Mouse (Mus musculus) 3T3-L1 (cell line): ENCODE measurements at regions not wholly inside any gene's neighbourhood (a gene's known extent, or its start where the extent isn't known, plus 50 kb on each side); places are given as distances from the start of the nearest gene placed in this dataset.

Experiments
- DNase-seq: peaks from one replicate; pipeline ENCODE4 v3.0.0-alpha.2; 2015; ENCODE audit warnings: low read depth, low spot score

DNA sequence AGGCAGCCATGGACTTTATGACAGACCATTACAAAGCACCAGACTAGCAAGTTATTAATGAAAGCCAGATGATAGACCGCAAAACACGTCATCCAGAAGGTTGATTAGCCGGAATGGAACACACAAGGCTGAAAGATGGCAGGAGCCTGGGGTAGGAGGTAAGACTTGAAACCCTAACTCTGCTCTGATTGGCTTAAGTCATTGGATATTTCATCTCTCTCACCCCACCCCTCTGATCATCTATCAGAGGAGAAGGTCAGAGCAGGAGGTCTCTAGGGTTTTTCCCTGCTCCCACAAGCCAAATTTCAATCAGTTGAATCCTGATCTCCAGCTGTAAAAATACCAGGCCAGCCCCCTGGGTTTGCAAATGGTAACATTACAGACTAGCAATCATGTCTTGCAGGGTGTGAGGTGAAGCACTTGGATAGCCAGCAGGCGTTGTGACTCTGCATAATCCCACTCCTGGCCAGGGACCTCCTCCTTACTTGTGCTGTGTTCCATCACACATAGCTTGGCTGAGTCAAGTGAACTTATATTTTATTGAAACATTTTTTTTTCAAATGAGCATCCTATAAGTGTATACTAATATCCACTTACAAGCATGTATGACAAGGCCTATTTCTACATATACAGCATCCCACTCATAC is 114.6 kb upstream of the Tnp1 start:
- DNase-seq, result peak; percentile 5

DNA sequence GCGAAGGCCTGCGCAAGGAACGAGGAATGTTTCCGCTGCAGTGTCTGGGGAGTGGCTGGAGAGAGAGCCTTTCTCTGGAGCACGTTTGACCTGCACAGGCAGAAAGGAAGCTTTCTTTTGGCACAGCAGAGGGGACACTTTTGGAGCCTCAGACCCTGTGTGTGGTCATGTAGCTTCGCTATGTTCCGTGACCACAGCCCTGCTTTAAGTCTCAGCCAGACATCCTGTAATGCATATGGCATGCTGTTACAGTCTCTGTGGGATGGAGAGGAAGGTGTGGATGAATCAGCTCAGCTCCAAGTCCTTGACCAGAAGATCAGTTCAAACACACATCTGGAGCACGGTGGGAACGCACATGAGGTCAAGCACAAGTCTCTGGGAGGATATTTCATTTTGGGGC is 107.3 kb upstream of the Tnp1 start:
- DNase-seq, result no peak

DNA sequence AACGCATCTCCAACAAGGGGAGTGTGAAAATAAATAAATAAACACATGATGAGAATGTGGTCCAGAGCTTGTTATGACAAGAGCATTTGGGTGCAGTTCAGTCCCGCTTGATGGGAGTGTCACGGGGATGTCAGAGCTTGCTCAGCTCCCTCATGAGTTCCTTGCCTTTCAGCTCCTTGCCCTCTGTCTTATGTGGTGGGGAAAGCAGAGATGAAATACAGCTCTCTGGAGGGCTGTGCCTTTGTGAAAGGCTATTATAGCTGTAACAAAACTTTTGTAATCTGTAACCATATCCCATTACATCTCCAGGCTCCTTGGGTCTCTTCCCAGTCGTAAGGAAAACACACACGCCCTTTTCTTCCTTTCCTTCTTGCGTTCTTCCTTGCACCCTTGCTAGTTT is 103.0 kb upstream of the Tnp1 start:
- no peak for DNase-seq

DNA sequence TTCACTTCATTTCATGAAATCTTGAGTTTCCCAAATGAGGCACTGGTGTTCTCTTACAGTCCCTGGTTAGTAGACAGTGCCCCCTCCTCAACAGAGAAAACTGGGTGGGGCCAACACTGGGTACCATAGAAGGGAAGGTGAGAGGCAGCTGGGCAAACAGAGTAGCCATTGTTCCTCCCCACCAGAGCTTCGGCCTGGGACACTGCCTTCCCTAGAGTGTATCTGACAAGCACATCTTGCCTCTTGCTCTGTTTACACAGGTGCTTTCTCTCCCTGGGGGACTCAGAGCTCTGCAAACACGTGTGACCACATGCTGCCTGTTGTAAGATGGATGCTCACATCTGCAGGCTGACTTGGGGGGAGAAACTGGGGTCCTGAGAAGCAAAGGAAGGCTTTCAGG is 100.8 kb upstream of the Tnp1 start:
- no peak for DNase-seq

DNA sequence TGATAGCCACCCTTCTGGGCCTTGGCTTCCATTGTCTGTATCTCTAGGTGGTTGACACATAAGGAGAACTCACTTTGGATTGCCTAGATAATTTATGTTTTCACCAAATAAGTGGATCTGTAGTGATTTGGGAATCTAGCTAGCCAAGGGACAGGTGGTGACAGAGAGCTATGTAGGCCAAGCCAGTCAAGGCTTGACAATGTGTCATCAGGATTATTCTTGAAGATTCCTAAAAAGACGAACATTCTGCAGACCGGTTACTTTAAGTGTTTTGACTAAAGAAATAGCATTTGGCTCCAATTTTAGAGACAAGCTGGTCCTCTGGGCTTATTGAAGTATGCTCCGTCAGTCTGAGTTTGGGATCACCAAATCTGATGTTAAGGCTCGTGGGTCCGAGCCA is 100.1 kb upstream of the Tnp1 start:
- DNase-seq, result no peak

DNA sequence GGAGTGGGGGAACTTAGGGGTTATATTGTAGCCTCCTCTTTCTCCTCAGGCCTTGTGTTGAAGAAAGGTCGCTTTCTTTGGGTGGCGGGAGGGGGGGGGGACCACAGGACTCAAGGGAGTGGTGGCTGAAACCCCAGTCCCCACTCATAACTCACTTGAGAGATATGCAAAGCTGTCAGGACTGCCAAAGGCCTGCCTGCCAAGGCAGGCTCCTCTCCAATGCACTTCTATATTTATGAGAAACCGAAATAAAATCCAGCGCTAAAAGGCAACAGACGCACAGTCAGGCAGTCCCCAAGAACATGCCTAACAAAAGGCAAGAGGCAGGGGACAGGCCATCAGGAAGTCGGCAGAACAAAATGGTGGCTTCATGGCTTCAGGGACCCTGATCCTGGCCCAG is 97.4 kb upstream of the Tnp1 start:
- no peak for DNase-seq

DNA sequence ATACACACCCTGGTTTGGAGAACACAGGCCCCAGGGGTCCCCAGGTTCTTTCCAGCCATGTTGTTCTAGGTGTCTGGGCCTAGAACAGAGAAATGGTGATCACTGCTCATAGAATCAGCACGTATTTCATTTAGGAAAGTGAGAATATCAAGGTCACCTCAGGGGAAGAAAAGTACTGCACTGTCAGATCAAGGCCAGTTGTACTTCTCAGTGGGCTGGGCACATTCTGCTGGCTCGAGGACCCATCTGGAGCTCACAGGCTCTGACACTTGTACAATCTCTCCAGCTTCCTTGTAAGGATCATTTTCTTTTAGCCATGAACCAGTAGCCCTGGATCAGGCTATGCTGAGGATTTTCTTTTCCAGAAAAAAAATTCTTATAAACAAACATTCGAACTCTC is 97.0 kb upstream of the Tnp1 start:
- DNase-seq, result no peak

DNA sequence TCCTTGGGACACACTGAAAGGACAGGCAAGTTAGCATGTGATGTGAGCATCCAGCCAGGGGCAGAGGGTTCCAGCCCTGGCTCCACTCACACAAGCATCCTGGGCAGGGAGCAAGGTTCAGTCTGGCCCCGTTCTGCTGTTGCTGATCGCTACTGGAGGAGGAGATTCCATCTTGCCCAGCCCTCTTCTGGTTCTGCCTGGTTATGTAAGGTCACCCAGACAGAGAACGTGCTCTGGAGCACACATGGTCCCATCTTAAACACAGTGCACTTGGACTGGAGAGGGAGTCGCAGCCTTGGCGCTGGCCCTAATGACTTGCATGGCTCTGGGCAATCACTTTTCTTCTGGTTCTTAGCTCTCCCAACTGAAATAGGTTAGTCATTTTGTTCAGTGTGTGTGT is 96.2 kb upstream of the Tnp1 start:
- no peak for DNase-seq

DNA sequence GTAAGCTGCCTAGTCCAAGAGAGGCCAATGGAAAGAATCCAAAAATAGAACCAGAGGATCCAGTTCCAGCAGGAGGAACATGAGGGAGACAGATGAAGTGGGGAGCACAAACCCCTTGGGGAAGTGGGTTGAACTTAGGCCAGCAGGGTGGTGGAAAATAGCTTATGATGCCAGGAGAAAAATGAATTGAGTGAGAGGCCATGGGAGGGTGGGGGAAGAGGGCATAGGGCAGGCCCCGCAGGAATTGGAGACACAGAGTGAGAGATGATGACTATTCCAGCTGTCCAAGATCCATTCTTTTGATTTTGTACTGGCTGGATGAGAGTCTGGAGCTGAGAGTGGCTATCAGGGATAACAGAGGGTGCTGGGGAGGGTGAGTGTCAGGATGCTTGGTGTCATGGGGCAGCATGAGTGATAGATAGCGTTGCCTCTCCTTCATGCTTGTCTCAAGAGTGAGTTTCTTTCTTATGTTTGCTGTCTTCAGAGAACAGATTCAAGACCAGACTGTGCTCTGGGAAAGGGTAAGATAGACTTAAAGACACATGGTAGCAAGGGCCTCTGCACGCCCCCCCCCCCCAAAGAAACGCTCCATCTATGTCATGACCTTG is 90.3 kb upstream of the Tnp1 start:
- no peak for DNase-seq

DNA sequence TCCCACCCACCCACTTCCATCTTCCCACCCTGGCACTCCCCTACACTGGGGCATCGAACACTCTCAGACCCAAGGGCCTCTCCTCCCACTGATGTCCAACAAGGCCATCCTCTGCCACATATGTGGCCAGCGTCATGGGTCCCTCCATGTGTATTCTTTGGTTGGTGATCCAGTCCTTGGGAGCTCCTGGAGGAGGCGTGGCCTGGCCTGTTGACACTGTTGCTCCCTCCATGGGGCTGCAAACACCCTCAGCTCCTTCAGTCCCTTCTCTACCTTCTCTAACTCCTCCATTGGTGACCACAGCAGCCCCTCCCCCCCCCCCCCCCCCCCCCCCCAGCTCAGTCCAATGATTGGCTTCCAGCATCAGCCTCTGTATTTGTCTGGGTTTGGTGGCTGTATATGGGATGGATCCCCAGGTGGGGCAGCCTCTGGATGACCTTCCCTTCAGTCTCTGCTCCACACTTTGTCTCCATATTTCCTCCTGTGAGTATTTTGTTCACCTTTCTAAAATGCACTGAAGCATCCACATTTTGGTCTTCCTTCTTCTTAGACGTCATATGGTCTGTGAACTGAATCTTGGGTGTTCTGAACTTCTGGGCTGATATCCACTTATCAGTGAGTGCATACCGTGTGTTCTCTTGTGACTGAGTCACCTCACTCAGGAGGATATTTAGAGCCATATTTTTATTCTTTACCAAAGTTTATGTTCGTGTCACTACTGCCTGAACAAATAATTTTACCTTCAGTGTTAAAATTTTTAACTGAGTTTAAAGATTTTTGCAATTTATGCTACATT is 82.1 kb upstream of the Tnp1 start:
- DNase-seq, result no peak

DNA sequence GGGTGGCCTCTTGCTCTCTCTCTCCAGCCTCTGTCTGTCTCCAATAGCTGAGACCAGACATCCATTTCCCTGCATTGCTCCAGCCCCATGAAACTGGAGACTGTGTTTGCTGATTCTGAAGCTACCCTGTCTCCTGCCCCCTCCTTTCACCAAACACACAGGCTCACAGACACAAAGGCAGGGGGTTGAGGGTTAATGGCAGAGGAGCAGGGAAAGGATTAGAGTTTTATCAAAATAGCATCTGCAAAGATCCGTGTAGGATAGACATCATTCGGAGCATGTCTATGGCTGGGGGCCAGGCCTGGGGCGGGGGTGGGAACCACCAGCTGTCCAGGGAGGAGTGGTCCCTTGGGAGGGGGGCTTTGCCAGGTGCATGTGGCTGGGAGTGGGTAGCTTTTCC is 73.9 kb upstream of the Tnp1 start:
- no peak for DNase-seq

DNA sequence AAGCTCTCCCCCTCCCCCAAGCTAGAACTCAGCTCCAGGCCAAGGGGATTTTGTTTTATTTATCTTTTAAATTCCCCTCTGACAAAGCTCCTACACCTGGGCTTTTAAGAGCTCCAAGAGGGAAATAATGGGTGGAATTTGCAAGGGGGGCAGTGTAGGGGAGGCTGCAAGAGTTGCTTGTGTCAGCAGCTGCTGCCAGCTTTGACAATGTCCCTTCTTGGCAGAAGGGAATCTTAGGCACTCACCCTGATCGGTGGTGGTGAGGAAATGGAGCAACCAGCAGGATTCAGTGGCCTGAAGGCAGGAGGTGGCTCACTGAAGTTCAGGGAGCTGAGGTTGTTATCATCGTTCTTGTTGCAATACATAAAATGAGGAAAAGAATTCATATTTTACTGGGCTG is 72.8 kb upstream of the Tnp1 start:
- no peak for DNase-seq

DNA sequence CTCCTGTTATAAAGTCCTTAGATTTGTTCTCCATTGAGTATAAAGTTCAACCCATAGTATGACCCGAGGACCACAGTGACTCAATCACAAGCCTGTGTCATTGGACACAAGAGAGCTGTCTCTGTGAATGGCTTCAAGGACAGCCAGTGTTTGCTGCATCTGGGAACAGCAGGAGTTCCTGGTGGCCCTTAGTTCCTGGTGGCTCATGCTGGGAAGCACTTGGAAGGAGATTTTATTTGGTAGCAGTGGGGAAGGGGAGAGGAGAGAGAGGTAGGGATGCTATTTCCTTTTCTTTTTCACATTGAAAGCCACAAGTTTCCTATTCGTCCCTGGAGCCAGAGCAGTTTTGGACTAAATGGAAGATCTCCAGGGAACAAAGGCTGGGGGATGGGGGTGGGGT is 69.2 kb upstream of the Tnp1 start:
- DNase-seq, result no peak

DNA sequence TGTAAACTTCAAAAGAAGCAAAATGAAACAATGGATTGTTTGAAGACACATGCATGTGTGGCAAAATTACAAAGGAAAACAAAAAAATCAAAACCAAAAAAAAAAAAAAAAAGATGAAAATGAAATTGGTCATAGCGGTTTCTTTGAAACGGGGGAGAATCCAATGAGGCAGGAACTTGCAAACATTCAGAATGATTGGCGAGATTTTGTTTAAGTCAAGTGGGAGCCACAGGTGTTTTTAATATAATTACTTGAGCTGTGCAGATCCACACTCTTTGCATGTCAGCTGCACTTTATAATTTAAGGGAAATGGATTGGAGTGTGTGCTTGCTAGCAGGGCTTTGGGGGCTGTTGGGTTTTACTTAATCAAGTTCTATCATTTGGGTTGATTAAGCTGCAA is 67.7 kb upstream of the Tnp1 start:
- DNase-seq, result no peak

DNA sequence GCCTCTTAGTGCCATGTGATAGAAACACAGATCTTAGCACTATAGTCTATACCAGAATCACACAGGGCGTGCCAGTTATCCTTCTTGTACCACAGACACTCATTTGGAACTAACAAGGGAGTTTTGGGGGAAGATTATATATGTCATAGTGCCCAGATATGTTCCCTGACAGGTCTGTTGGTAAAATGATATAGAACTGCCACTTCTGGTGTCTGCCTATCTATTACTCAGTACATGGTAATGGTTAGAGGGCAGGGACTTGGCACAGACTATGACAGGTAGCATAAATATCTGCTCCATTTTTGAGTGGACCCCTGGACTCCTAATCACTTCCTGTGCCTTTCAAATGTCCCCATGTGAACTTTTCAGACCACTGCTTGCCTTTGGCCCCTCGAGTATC is 63.8 kb upstream of the Tnp1 start:
- no peak for DNase-seq

DNA sequence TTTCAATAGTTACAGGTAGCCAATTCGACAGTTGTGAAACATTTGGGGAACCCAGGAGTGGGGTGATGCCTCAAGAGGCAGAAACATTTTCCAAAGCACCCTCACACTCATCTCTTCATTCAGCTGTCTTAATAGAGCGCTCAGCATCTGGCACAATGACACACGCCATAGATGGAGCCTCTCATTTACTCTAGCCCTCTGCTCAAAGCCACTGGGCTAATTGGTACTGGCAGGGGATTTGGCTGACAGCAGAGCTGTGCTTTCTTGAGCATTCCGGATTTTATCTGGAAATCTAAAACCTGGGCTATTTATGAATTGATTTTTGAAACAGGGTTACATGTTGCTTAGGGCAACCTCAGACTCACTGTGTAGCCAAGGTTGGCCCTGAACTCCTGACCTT is 61.4 kb upstream of the Tnp1 start:
- DNase-seq, result no peak

DNA sequence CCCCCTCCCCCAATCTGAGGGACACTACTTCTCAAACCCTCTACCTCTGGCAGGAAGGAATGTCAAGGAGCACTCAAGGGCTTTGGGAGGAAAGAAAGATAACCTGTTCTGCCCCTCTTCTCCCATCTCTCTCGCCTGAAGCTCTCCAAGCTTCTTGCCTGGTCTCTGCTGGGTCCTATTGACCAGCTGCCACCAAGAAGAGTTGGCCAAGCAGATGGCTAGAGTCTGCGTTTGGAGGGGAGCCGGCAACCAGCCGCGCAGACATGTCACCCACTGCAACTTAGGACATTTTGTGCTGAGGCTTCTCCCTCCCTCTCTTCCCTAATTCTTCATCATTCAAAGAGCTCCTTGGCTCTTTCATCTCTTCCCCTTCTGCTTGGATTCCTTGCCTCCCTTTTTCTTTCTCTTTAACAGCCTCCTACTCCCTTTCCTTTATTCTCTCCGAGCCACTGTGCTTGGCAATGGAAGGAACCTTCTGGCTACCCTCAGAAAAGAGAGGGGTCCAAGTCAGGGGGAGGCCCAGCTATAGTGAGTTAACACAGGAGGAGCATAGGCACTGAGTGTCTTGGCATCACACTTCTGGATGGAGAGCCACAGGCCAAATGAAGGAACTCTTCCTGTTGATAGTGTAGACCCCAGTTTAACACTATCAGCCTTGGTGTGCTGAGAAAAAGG is 60.1 kb upstream of the Tnp1 start:
- no peak for DNase-seq

DNA sequence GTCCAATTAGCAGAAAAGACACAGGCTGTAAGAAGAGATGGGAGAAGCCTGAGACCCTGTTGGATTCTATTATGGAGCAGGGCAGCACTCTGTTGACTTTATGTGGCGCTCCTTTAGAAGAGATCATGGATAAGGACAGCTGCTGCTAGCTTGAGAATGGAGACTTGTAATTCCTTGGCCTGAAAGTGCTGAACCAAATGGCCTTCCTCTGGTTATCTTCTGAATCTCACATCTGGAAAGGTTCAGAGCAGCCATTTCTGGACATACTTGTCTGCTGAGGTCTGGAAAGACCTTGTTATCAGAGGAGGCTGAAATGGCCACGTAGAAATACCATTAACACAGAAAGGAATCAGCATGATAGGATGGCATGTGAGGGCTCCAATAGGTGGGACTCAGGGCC is 59.5 kb upstream of the Tnp1 start:
- no peak for DNase-seq

DNA sequence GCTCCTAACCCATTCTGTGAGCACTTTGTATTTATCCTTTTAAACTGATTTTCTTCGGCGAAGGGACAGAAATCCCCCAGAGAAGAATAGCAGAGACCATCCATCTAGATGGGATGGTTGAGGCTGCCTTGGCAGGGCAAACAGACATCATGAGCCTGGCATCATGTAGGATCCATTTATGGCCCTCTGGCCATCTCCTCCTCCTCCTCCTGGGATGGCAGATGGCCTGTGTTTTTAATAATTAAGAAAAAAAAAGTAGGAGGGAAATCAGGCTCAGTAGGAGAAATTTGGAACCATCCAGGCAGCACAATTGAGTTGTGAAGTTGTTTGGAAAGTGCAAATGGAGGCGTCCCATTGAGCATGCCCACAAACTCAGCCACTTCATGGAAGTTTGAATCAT is 58.8 kb upstream of the Tnp1 start:
- DNase-seq, result no peak

DNA sequence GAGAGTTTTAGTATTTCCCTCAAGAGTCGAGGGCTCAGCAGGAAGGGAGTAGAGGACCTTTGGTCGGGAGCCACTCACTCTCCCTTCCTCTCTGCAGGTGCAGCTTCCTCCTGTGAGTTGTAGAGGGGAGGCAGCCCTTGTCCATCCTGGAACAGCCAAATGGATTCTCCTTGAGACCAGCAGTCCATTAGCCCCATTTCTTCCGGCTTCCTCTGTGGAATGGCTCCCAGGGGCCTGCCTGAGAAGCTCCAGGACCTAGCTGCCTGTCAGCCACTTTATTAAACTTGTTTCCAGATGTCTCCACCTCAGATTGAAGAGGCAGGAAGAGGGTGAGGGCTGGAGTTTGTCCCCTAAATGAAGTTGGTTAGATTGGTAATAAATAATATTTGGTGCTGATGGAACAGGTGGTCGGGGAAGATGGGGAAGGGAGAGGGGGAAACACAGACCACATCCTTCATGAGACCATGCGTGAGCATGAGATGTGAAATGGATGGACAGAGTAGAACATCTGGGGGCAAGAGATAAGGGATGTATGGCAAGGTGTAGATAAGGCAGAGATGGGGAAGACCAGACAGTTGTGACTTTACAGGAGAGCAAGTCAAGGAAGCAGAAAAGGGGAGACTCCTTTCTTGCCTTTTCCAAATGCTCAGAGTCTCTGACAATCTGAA is 56.7 kb upstream of the Tnp1 start:
- DNase-seq, result no peak

DNA sequence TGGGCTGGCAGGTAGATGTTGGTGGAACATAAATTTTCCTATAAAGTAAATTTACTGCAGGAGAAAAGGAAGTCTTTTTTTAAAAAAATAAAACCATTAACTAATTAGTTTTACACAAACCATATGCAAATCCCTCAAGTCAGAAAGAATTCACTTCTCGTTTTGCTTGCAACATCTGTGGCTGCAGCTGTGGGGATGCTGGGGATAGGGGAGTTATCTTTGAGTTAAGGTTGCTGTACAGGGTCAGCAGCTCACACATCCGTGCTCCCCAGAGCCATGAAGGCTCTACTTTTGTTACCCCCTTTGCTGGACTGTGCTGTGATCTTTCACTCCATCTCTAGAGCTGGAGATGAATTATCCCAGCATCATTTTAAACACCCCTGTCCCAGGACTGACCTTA is 54.4 kb upstream of the Tnp1 start:
- no peak for DNase-seq
